Mouse (Mus musculus) thymus, postnatal 4 days (tissue): ENCODE results near the gene Defb25.
"Not testable (repeated sequence)": the region's sequence is repeated elsewhere in the genome, so short reads cannot be mapped to it uniquely, and the experiment has no call there.

Experiments
- DNase-seq: peaks from one replicate; pipeline ENCODE4 v3.0.0; 2021

Defb25 gene

DNA sequence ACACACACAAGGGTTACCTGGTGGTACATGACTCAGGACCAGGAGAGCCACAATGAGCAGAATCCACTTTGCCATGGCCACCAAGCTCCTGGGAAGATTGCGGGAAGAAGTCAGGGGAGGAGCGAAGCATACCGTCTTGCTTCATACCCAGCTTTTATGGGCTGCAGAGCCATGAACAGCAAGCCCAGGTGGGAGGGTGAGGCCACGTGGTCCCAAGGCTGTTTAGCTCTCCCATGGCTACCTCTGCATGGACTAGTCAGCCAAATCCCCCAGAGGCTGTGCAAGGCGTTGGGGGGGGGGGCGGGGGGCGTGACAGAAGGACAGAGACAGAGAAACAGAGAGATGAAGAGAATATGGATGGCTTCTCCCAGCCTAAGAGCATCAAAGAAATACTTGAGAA is at the start of gene Defb25:
Gene Defb25 (minus strand): TSS at position 101 of the 400 bp plus-strand sequence.
- DNase-seq: no peak

- DNase-seq: no peak
Observed at GRCm38 (mm10) chr2:152672166-152672565, 49.3 kb upstream of the Defb25 start.

DNA sequence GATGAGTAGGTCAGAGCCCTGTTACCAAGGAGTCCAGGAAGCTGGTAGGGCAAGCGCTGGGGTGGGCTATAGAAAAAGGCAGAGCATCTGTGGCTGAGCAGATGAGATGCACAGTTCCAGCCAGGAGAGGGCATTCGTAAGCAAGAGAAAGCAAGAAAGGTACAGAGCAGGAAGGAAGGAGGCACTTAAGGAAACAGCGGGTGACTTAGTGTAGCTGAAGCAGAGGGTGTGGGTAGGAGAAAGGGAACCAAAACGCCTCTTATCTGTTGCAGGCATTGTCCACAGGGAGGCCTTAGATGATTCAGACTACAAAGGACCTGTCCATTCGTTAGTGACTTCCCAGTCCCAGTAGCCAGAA is 48.8 kb upstream of the Defb25 start:
- DNase-seq: peak; percentile 81

GRCm38 (mm10) chr2:152670983-152671641 is 48.3 kb upstream of the Defb25 start:
- peak; percentile 95 for DNase-seq

- DNase-seq: peak; percentile 61
Observed at GRCm38 (mm10) chr2:152669639-152670484, 47.0 kb upstream of the Defb25 start.

- DNase-seq: peak; percentile 94
Observed at GRCm38 (mm10) chr2:152669256-152669638, 46.4 kb upstream of the Defb25 start, which contains the start of gene H13. Gene H13, plus strand, starts transcription at chr2:152669461.

DNA sequence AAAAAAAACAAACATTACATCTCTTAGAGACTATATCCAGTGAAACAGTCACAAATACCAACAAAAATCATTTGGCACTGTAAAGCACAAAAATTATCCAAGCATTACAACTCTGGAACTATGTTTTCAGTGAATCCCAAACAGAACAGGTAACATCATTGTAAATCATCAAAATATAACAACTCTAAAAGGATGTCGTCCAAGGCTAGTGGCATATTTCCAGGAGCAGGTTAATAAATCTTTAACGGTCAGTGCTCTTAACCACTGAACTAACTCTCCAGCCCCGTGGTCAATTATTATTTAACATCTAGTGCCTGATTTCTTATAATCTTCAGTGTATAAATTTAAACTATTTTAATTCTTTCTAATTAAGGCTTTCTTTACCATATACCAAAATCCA is 43.3 kb upstream of the Defb25 start:
- not testable (repeated sequence) for DNase-seq

GRCm38 (mm10) chr2:152661163-152661562 is 38.3 kb upstream of the Defb25 start:
- DNase-seq: no peak

DNA sequence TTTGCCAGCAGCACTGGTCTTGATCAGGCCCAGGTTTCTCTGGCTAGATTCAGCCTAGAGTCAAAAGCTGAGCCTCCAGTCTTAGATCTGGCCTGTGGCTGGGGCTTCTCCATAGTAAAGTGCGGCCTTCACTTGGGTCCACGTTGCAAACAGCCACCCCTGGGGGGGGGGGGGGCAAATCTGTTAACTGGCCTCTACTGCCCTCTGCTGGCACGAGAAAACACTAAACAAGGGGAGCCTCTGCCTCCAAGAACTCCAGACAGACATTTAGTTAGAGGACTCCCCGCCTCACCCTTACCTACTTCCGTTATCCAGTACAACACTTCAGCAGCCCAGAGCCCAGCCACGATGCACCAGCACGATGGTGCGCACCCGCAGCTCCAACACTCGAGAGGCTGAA is 34.5 kb upstream of the Defb25 start:
- peak; percentile 38 for DNase-seq

DNA sequence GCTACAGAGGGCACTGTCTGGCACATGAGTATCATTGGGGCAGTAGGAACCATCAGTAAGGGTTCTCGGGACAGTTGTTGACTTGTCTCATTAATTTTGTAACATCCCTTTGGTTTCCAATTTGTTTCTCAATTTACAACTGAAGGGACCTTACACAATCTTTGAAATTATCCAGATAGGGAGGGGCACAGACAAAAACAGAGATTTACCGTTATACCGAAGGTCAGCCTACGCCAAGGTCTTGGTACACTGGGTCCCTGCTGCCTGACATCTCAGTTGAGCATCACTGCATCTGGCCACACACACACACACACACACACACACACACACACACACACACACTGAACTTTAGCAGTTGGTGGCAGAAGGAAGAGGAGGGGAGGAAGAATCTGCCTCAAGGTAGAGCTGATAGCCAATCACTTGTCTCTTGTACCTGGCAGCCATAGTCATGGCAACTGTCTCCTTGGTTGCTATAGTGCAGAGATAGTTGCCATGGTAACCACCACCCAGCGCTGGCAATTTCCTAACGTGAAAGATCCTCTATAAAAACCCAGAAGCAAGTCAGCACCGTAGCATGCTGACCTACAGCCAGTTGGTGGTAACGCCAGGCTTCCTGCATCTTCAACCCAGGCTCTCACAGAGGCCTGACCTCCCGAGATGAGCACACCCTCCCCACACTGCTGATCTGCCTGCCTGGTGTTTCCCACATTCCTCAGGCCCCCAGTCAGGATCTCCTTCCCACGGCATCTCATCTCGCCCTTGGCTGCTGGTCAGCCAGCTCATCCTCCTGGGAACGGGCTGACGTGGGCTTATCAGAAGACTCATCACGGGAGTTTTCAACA is 31.2 kb upstream of the Defb25 start:
- no peak for DNase-seq

DNA sequence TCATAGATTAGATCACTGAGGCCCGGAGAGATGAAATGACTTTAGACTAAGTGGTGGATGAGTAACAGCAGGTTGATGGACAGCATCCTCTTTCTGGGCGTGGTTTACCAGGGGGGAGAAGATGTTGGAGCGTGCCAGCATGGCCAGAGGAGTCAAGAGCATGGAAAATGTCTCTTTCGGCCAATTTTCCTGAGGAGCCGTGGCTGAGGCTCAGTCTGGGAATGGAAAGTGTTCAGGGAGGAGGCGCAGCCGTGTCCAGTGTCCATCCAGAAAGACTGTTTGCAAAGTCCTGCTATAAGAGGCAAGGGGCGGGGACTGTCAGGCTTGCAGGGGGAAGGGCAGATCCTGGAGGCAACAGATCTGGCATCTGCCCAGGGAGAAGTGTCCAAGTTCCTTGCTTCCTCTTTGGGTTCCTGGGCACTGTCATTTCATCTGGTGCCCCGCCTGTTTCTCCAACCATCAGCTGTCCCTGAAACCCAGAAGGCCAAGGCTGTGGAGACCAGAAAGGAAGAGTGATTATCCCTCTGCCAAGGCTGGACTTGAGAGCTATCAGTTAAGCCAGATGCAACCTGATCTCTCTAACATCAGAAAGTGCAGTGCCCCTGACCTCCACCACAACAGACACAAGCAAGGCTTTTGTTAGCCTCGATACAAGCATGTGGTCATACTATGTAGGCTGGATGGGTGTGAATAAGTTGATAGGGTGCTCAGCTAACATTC is 30.2 kb upstream of the Defb25 start:
- no peak for DNase-seq

DNA sequence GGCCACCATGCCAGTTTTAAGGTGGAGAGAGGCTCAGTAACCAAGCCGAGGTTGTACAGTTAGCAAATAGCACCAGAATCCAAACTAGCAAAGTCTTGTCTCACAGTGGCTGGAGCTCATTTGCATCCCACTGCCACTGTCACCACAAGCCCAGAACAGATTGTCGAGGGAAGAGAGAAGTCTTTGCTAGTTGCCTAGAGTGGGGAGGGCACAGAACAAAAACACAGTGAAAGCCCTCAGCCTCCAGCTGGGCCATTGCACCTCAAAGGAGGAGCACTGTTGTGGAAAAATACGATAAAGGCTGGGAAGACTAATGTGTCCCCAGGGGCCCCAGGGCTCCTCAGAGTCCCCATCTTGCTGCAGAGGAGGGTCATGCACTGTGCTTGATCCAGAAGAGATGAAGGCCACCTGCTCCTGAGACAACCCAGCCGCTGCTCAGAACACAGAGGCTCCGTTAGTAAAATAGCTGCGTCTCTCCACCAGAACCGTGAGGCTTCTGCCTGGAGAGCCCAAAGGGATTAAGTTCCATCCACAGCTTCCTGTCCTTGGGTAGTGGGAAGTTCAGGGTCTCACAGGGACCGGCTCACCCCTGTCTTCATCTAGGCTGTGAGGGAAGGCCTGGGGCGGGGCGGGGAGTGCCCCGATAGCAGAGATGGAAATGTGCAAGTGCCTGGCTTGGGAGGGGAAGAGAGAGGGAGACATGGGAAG is 16.7 kb upstream of the Defb25 start:
- DNase-seq: no peak

- DNase-seq: no peak
Observed at GRCm38 (mm10) chr2:152638865-152639264, 16.0 kb upstream of the Defb25 start.

GRCm38 (mm10) chr2:152637381-152637780 is 14.5 kb upstream of the Defb25 start:
- DNase-seq: no peak

- DNase-seq: no peak
Observed at GRCm38 (mm10) chr2:152637006-152637322, 14.1 kb upstream of the Defb25 start.

DNA sequence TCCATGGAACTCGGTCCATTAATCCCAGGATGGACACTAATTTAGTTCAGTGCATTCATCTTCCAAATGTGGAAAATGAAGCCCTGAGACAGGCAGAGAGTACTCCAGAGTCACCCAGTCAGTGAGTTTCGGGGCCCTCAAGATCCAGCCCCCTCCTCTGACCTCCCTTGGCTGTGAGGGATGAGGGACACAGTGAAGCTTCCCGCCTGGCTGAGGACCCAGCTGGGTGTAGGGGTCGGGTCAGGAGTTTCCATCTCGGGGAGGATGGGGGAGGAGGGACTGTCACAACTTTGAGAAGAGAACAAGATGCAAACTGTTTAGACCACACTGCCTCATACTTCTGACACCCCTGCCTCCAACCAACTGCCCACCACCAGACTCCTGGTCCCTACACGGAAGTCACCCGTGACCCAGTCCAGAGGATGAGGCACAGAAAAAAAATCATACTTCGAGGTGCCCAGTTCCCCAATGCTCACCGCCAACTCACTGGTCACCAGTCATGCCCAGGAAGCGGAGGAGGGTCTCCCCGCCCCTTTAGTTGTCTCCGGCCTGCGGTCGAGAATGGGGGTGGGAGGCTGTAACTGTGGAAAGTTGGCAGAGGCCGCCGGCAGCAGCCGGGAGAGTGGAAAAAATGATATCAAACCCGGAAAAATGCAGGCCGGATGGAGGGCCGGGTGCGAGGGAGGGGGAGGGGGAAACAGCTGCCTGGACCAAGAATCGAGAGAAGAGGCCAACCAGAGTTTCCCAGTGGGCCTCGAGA is 13.6 kb upstream of the Defb25 start:
- DNase-seq: no peak

GRCm38 (mm10) chr2:152634311-152634710 is 11.5 kb upstream of the Defb25 start:
- DNase-seq: no peak

DNA sequence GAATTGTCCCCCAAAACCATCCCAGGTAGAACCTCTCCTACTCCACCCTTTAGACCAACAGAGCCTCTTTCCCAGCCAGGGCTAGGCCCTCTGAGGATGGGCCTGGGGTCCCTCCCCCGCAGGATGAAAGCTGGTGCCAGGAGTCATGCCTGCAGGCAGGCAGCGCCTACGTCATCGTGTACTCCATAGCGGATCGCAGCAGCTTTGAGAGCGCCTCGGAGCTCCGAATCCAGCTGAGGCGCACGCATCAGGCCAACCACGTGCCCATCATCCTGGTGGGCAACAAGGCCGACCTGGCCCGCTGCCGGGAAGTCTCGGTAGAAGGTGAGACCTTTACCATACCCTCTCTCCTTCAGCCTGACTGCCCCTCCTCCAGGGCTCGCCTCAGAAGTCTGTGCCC is 10.5 kb upstream of the Defb25 start:
- no peak for DNase-seq

GRCm38 (mm10) chr2:152629904-152630303 is 7.1 kb upstream of the Defb25 start:
- DNase-seq: no peak

- no peak for DNase-seq
Observed at GRCm38 (mm10) chr2:152629239-152629638, 6.4 kb upstream of the Defb25 start.

GRCm38 (mm10) chr2:152628066-152628465 is 5.2 kb upstream of the Defb25 start:
- no peak for DNase-seq
